Mouse (Mus musculus) kidney, postnatal 0 days (tissue): ENCODE results near the gene Wnt5a. TPM values are rescaled to one million over a fixed set of nuclear protein-coding genes. Genes with fewer than 3 reads are reported as not detected.

Experiments
- ATAC-seq: fragments of 200-750 bp; cut with Nextera tagmentation; replicated peaks from 2 replicates; pipeline ENCODE4 v1.8.0; 2017; ENCODE audit warnings: low read depth, moderate number of reproducible peaks, moderate TSS enrichment, moderate library complexity; ENCODE audit not compliant: low FRiP score
- DNase-seq: peaks from one replicate; pipeline ENCODE4 v3.0.0-alpha.2; 2016; ENCODE audit warnings: low spot score
- H3K27ac ChIP-seq: fragments of 300-500 bp; sonication (generic); 2 replicates; pipeline ENCODE4 v1.5.1; 2014; ENCODE audit warnings: mild to moderate bottlenecking
- H3K27me3 ChIP-seq: fragments of 300-500 bp; sonication (generic); 2 replicates; pipeline ENCODE4 v1.6.1; 2014; ENCODE audit warnings: low read length, mixed read lengths; ENCODE audit not compliant: insufficient read depth
- H3K36me3 ChIP-seq: fragments of 300-500 bp; sonication (generic); 2 replicates; pipeline ENCODE4 v1.6.1; 2014; ENCODE audit warnings: low read length, mixed read lengths; ENCODE audit not compliant: insufficient read depth
- H3K4me1 ChIP-seq: fragments of 300-500 bp; sonication (generic); replicated peaks from 2 replicates; pipeline ENCODE4 v1.6.1; 2014; ENCODE audit warnings: antibody characterized with exemption, low read length, mixed read lengths; ENCODE audit not compliant: insufficient read depth
- H3K4me2 ChIP-seq: fragments of 300-500 bp; sonication (generic); 2 replicates; pipeline ENCODE4 v1.6.1; 2014; ENCODE audit warnings: mild to moderate bottlenecking, low read length, moderate library complexity, mixed read lengths
- H3K4me3 ChIP-seq: fragments of 300-500 bp; sonication (generic); replicated peaks from 2 replicates; pipeline ENCODE4 v1.5.1; 2014; ENCODE audit warnings: low read depth, low read length
- H3K9ac ChIP-seq: fragments of 300-500 bp; sonication (generic); 2 replicates; pipeline ENCODE4 v1.6.1; 2014; ENCODE audit warnings: low read depth, low read length
- H3K9me3 ChIP-seq: fragments of 300-500 bp; sonication (generic); replicated peaks from 2 replicates; pipeline ENCODE4 v1.6.1; 2016; ENCODE audit warnings: low read length, inconsistent platforms, mixed read lengths
- CTCF ChIP-seq: IDR thresholded peaks from 2 replicates; pipeline ENCODE4 v1.5.1; 2016; ENCODE audit warnings: antibody characterized with exemption, low read depth, mild to moderate bottlenecking, moderate library complexity
- WGBS: fragments of 180-500 bp; shearing (Covaris S2); extraction: QIAGEN DNeasy Blood & Tissue Kit; methylation state at CpG from one replicate; pipeline ENCODE4 v1.1.7; 2014; 5-methylcytosine and 5-hydroxymethylcytosine counted together
- polyA plus RNA-seq: library from polyadenylated mRNA; unstranded; fragments of >200 nt; fragmentation: Nextera tagmentation; extraction: Ambion mirVana; gene quantifications from 2 replicates; pipeline ENCODE4 v1.2.1, GENCODE M21; 2015

The Wnt5a gene
- polyA plus RNA-seq, 1 experiment from 2014 or later: 23.3 TPM

DNA sequence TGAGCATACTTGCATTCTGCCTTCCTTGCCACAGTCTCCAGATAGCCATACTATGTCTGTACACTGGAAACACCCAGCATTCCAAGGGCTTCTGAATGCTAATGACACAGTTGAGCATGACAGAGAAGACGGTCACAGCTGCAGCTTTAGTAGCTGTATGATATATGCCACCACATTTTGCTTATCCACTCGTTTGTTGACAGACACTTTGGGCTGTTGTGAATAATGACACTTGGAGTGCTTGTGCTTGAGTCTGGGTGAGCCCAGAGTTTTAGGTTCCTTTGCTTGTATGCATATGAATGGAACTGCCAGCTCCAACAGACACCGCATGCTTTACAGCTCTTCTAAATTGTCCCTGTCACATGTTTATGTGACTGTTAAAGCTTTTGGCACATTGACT is 29.5 kb upstream of the Wnt5a start:
- H3K9me3 ChIP-seq: no peaks in the 10 kb centered on the region
- H3K36me3 ChIP-seq: no peaks in the 10 kb centered on the region
- no peak overlapping the region for H3K4me2 ChIP-seq
- ATAC-seq (no peak), DNase-seq (peak; percentile 61)
- 32% methylated on average over 3 of the region's 3 CpGs for WGBS
- no peak overlapping the region for H3K9ac ChIP-seq
- no peaks in the 10 kb centered on the region for H3K27me3 ChIP-seq
- H3K4me1 ChIP-seq: no peaks in the 10 kb centered on the region
- TF ChIP-seq CTCF: no peak
- H3K27ac ChIP-seq: no peak overlapping the region
- H3K4me3 ChIP-seq: no peak overlapping the region

DNA sequence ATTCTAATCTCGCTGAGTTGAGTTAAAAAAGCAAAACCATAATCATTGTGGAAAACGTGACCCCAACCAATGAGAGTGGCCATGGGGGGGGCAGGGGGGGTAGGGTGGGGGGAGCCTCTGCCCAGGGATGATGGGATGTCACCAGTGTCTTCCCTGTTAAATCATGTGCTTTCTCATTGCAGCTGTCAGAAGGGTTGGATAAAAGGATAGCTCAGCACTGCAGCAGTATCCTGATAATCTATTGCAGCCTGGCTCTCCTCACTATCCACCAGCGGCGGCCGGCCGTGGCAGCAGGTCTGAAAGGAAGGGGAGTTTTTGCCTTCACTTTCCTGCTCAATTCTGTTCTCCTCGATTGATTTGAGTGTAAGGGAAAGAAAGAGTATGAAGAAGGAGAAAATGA is 29.1 kb upstream of the Wnt5a start:
- Histone ChIP-seq H3K36me3 (no peaks in the 10 kb centered on the region), H3K9ac (no peak overlapping the region), H3K27ac (no peak overlapping the region), H3K4me1 (no peaks in the 10 kb centered on the region), H3K4me2 (no peak overlapping the region), H3K27me3 (no peaks in the 10 kb centered on the region), H3K9me3 (no peaks in the 10 kb centered on the region), H3K4me3 (no peak overlapping the region)
- no peak for ATAC-seq
- 18% methylated on average over 7 of the region's 7 CpGs for WGBS
- no peak for DNase-seq
- TF ChIP-seq CTCF: no peak

DNA sequence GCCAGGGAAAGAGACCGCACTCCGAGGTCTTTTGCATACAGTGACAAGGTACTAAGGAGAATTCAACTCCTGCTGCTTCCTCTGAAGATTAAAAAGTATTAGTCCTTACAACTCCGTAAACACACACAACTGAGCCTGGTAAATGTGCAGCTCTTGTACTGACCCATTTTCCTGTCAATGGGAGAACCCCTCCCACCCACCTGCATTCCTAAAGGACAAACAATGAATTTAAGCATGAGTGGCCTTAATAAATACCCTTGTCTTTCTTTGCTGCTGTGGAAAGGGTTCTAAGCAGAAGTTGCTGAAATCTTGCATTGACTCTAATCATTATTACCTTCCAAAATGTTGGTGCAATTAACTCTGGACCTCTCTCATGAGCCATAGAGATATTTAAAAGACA is 27.8 kb upstream of the Wnt5a start:
- no peak overlapping the region for H3K4me3 ChIP-seq
- no peak for TF ChIP-seq CTCF
- no peak overlapping the region for H3K27ac ChIP-seq
- H3K9me3 ChIP-seq: no peaks in the 10 kb centered on the region
- H3K4me2 ChIP-seq: no peak overlapping the region
- DNase-seq (no peak), ATAC-seq (no peak)
- no peaks in the 10 kb centered on the region for H3K4me1 ChIP-seq
- H3K36me3 ChIP-seq: no peaks in the 10 kb centered on the region
- H3K27me3 ChIP-seq: no peaks in the 10 kb centered on the region
- no peak overlapping the region for H3K9ac ChIP-seq
- 91% methylated on average over 3 of the region's 3 CpGs for WGBS

DNA sequence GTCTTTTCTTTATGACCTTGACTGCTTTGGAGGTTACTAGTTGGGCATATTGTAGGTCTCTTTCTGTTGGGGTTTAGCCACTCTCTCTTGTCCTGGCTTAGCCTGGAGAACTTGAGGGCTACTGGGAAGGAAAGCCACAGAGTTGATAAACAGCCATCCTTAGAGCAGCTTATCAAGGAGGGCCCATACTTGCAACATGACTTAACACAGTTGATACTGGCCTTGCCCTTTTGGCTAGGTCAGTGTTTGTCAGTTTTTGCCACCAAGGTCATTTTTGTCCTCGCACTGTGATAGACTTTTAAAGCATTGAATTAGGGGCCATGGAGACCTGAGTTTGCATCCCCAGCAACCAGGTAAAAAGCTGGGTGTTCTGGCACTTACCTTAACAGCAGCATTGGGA is 23.7 kb upstream of the Wnt5a start:
- Histone ChIP-seq H3K9me3 (no peaks in the 10 kb centered on the region), H3K36me3 (no peaks in the 10 kb centered on the region), H3K27me3 (no peaks in the 10 kb centered on the region), H3K27ac (no peak overlapping the region), H3K9ac (no peak overlapping the region), H3K4me1 (no peaks in the 10 kb centered on the region), H3K4me3 (no peak overlapping the region), H3K4me2 (no peak overlapping the region)
- no peak for ATAC-seq
- WGBS: 88% methylated on average over 1 of the region's 1 CpGs
- no peak for TF ChIP-seq CTCF
- DNase-seq: no peak

DNA sequence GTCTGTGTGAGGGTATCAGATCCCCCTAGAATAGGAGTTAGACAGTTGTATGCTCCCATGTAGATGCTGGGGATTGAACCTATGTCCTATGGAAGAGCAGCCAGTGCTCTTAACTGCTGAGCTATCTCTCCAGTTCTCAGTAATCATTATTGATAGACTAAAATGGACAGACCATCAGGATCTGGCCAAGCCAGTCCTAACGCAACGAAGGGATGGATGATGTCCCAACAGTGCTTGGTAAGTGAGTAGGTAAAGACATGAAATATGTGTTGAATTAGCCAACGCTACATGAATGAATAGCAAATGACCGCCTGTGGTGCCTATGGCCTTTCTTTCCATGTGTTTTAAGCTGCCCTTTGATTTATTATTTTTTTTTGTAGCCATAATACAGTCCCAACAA is 10.7 kb upstream of the Wnt5a start:
- 87% methylated on average over 4 of the region's 4 CpGs for WGBS
- H3K4me1 ChIP-seq: no peaks in the 10 kb centered on the region
- H3K9me3 ChIP-seq: no peaks in the 10 kb centered on the region
- no peak for TF ChIP-seq CTCF
- H3K9ac ChIP-seq: no peak overlapping the region
- ATAC-seq (no peak), DNase-seq (no peak)
- no peaks in the 10 kb centered on the region for H3K27me3 ChIP-seq
- H3K4me2 ChIP-seq: no peak overlapping the region
- no peak overlapping the region for H3K4me3 ChIP-seq
- no peaks in the 10 kb centered on the region for H3K36me3 ChIP-seq
- no peak overlapping the region for H3K27ac ChIP-seq

DNA sequence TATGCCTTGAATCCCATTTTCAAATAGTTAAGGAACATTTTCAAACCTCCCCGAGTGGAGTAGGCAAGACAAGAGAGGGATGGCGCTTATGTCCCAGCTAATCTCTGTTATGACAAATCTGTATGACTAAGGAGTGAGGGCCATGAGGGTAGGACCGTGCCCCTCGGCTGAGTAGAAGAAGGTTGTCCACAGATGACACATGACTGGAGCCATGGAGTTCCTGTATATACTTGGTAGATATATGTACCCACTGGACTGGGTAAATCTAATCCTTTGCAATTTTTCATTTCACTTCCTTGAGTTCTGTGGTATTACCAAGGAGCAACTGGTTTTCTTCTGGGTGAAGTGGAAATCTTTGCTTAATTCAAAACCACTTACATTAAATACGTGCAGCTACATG is 10.3 kb upstream of the Wnt5a start:
- no peak for TF ChIP-seq CTCF
- Histone ChIP-seq H3K4me3 (no peak overlapping the region), H3K4me1 (no peaks in the 10 kb centered on the region), H3K36me3 (no peaks in the 10 kb centered on the region), H3K9ac (no peak overlapping the region), H3K27me3 (no peaks in the 10 kb centered on the region), H3K27ac (no peak overlapping the region), H3K4me2 (no peak overlapping the region), H3K9me3 (no peaks in the 10 kb centered on the region)
- DNase-seq (no peak), ATAC-seq (no peak)
- 85% methylated on average over 5 of the region's 5 CpGs for WGBS

DNA sequence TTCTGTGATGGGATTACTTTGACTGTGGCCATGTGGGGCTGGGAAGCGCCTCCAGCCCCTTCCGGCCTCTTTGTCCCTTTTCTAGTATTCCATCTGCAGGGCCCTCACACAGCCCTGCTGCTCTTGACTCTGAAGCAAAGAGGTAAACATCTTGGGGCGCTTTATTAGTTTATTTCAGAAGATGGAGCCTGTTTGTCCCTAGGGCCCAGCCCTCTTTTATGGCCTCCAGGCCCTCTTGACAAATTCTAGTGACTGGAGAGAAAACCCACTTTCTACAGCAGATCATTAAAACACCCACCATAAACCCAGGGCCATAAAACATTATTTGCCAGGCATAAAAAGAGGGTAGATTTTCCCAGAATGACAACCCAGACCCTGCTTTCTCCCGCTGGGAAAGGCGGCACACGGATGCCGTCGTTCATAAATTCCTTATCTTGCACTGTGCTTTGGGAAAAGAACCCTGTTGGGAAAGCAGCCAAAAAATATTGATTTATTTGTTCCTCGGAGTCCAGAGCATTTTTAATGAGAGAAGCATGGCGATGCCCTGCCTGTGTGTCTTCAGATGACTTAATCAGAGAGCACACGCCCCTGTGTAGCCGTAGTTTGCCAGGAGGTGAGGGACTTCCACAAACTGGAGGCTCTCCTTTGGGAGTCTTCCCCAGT is 3.2 kb upstream of the Wnt5a start:
- Histone ChIP-seq H3K4me3 (no peak overlapping the region), H3K4me2 (no peak overlapping the region), H3K27ac (no peak overlapping the region), H3K9ac (no peak overlapping the region), H3K4me1 (0 out of 2 replicates have a peak, but pooled peaks cover 5% of the 10 kb centered on the region), H3K27me3 (0 out of 2 replicates have a peak, but pooled peaks cover 3% of the 10 kb centered on the region), H3K36me3 (no peaks in the 10 kb centered on the region), H3K9me3 (no peaks in the 10 kb centered on the region)
- peak; percentile 38 for DNase-seq
- ATAC-seq: no peak
- TF ChIP-seq CTCF: no peak
- 31% methylated on average over 12 of the region's 12 CpGs for WGBS
